Mouse (Mus musculus) thymus, adult 2 months (tissue): ENCODE measurements around the gene 1700010I14Rik.

ENCODE experiments used
- CTCF ChIP-seq: fragments of 200-500 bp; IDR thresholded peaks from 2 replicates; pipeline ENCODE4 v1.5.1; 2012; ENCODE audit warnings: mild to moderate bottlenecking, control low read depth, low read length, moderate library complexity, borderline replicate concordance; ENCODE audit not compliant: control insufficient read depth, poor library complexity, insufficient read depth; ENCODE audit errors: extremely low read depth
- POLR2A ChIP-seq: fragments of 200-500 bp; IDR thresholded peaks from 2 replicates; pipeline ENCODE4 v1.6.1; 2012; ENCODE audit warnings: mild to moderate bottlenecking, low read length, control low read depth, moderate library complexity; ENCODE audit not compliant: control insufficient read depth, poor library complexity, insufficient read depth; ENCODE audit errors: extremely low read depth

DNA sequence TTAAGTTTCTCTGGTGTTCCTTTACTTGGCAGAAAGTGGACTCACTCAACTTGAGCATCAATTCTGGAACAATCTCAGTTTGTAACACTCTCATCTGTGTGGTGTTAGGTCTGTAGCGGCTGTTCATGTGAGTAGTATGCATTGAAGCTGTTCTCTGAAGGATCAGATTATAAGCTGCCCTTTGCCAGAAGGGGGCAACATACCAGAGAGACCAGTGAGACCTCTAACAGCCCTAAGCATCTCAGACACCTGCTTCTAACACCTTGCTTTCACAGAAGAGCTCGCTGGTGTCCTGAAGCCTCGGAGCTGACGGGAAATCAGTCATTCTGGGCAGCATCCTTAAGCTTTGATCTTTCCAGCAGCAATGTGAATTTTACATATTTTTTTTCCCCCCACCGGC lies 42.0 kb downstream of the 1700010I14Rik start:
- TF ChIP-seq POLR2A (no peak), CTCF (no peak)
